Mouse (Mus musculus): ENCODE measurements around the gene Mgll.

DNA sequence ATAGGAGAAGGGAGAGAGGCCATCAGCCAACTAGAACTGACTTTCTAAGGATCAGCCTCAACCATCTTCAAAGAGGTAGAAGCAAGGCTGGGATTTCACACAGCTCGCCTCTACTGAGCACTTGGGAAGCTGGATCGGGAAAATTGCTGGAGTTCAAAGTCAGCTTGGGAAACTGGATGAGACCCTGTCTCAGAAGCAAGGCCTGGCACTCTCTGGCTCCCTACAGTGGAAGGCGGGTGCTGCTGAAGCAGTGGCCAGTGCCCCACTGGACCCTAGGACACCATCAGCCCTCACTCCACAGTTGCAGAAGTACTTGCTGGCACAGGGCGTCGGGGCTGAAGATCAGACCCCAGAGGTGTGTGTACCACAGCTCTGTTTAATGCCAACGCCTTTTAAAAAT lies 133.6 kb downstream of the Mgll start:
- TF ChIP-seq POLR2A (IDR thresholded peaks at IDR 0.05; ENCODE audit: borderline replicate concordance, control insufficient read depth, low read depth, low read length) (no peak), CTCF (IDR thresholded peaks at IDR 0.05; ENCODE audit: control insufficient read depth, insufficient read depth, low read length) (no peak)
